Mouse (Mus musculus) CH12.LX (cell line): ENCODE measurements around the gene Slc4a10. TPM values are rescaled to one million over a fixed set of nuclear protein-coding genes. Genes with fewer than 3 reads are reported as not detected.

Experiments
- DNase-seq: peaks from one replicate; pipeline ENCODE4 v3.0.0-alpha.2; 2013; ENCODE audit errors: extremely low read depth
- H3K27ac ChIP-seq: 2 replicates; pipeline ENCODE4 v1.5.1; 2012; ENCODE audit warnings: low read depth, mild to moderate bottlenecking, control low read depth, moderate library complexity; ENCODE audit not compliant: insufficient read depth
- H3K27me3 ChIP-seq: replicated peaks from 2 replicates; pipeline ENCODE3; 2012; ENCODE audit warnings: inconsistent platforms
- H3K36me3 ChIP-seq, 2 experiments: replicated peaks in 1 of 2; 2 replicates each; pipeline versions ENCODE3 to v1.6.1; 2012; ENCODE audit warnings: inconsistent platforms in 1 of 2, low read length in 1 of 2, mild to moderate bottlenecking in 1 of 2, mixed read lengths in 1 of 2, moderate library complexity in 1 of 2; ENCODE audit not compliant: control insufficient read depth in 1 of 2, insufficient read depth in 1 of 2
- H3K4me1 ChIP-seq, 2 experiments: 2 replicates each; pipeline ENCODE4 v1.6.1; 2012; ENCODE audit warnings: inconsistent platforms in 1 of 2, moderate library complexity in 1 of 2; ENCODE audit not compliant: insufficient read depth in 2 of 2, control insufficient read depth in 1 of 2
- H3K4me2 ChIP-seq: 2 replicates; pipeline ENCODE4 v1.6.1; 2012; ENCODE audit warnings: low read depth, mild to moderate bottlenecking, control low read depth; ENCODE audit not compliant: poor library complexity, insufficient read depth, severe bottlenecking
- H3K4me3 ChIP-seq, 3 experiments: fragments of 150-350 bp in 1 of 3; sonication (generic) in 1 of 3; replicated peaks in 1 of 3; 2 replicates each; pipeline versions ENCODE3 to v1.5.1; 2011 to 2012; ENCODE audit warnings: low read depth in 2 of 3, low read length in 2 of 3, mild to moderate bottlenecking in 2 of 3, moderate library complexity in 2 of 3, control low read depth in 1 of 3, improper control_type of control experiment in 1 of 3, inconsistent platforms in 1 of 3, mixed read lengths in 1 of 3; ENCODE audit not compliant: poor library complexity in 1 of 3
- H3K79me2 ChIP-seq: replicated peaks from 2 replicates; pipeline ENCODE4 v1.6.1; 2012; ENCODE audit warnings: mild to moderate bottlenecking, moderate library complexity; ENCODE audit not compliant: control insufficient read depth, poor library complexity, insufficient read depth, severe bottlenecking; ENCODE audit errors: extremely low read depth
- H3K9ac ChIP-seq: 2 replicates; pipeline ENCODE4 v1.6.1; 2012; ENCODE audit warnings: low read depth, mild to moderate bottlenecking, control low read depth, moderate library complexity; ENCODE audit not compliant: insufficient read depth
- H3K9me3 ChIP-seq: replicated peaks from 2 replicates; pipeline ENCODE3; 2012; ENCODE audit warnings: low read length, inconsistent platforms, mixed read lengths
- BHLHE40 ChIP-seq: IDR thresholded peaks from 2 replicates; pipeline ENCODE4 v1.6.1; 2011; ENCODE audit warnings: mild to moderate bottlenecking, low read depth, low read length, improper control_type of control experiment
- CHD1 ChIP-seq: IDR thresholded peaks from 2 replicates; pipeline ENCODE4 v1.6.1; 2012; ENCODE audit warnings: low read depth, low read length, improper control_type of control experiment, inconsistent platforms
- IRF4 ChIP-seq: IDR thresholded peaks from 2 replicates; pipeline ENCODE4 v1.6.1; 2014; ENCODE audit warnings: low read depth, mild to moderate bottlenecking, inconsistent platforms, low read length, improper control_type of control experiment
- MAFK ChIP-seq: IDR thresholded peaks from 2 replicates; pipeline ENCODE4 v1.6.1; 2011; ENCODE audit warnings: low read length, improper control_type of control experiment; ENCODE audit not compliant: insufficient replicate concordance
- MAX ChIP-seq: IDR thresholded peaks from 2 replicates; pipeline ENCODE4 v1.6.1; 2011; ENCODE audit warnings: low read length, improper control_type of control experiment
- MEF2A ChIP-seq: IDR thresholded peaks from 2 replicates; pipeline ENCODE4 v1.6.1; 2014; ENCODE audit warnings: low read depth, mild to moderate bottlenecking, inconsistent platforms, low read length, improper control_type of control experiment, borderline replicate concordance
- NRF1 ChIP-seq: IDR thresholded peaks from 2 replicates; pipeline ENCODE4 v1.6.1; 2014; ENCODE audit warnings: low read depth, mild to moderate bottlenecking, inconsistent platforms, low read length, improper control_type of control experiment, moderate library complexity
- PAX5 ChIP-seq: IDR thresholded peaks from 2 replicates; pipeline ENCODE4 v1.6.1; 2012; ENCODE audit warnings: low read length, inconsistent platforms, mixed read lengths
- POLR2AphosphoS2 ChIP-seq: IDR thresholded peaks from 2 replicates; pipeline ENCODE4 v1.6.1; 2011; ENCODE audit warnings: low read depth, low read length, improper control_type of control experiment
- RAD21 ChIP-seq: IDR thresholded peaks from 2 replicates; pipeline ENCODE4 v1.6.1; 2011; ENCODE audit warnings: low read depth, mild to moderate bottlenecking, low read length, improper control_type of control experiment, moderate library complexity
- SMC3 ChIP-seq: IDR thresholded peaks from 2 replicates; pipeline ENCODE4 v1.6.1; 2011; ENCODE audit warnings: low read depth, low read length, improper control_type of control experiment
- TCF12 ChIP-seq: IDR thresholded peaks from 2 replicates; pipeline ENCODE4 v1.6.1; 2014; ENCODE audit warnings: low read depth, mild to moderate bottlenecking, inconsistent platforms, low read length, improper control_type of control experiment
- USF1 ChIP-seq: IDR thresholded peaks from 2 replicates; pipeline ENCODE4 v1.6.1; 2014; ENCODE audit warnings: low read depth, mild to moderate bottlenecking, inconsistent platforms, low read length, improper control_type of control experiment
- ZNF384 ChIP-seq: IDR thresholded peaks from 2 replicates; pipeline ENCODE4 v1.6.1; 2012; ENCODE audit warnings: low read depth, low read length, improper control_type of control experiment, inconsistent platforms
- dilution Hi-C: fragments of 300-500 bp; cut with MboI; formaldehyde crosslinking; loops from 2 replicates; pipeline ENCODE4 v1.14.3; 2020; ENCODE audit warnings: low sequenced_read_pairs; ENCODE audit not compliant: extremely low pct_unique_long_range_greater_than_20kb, extremely low pct_ligation_motif_present
- in situ Hi-C: fragments of 300-500 bp; cut with MboI; formaldehyde crosslinking; loops from 3 replicates; pipeline ENCODE4 v1.14.3; 2019; ENCODE audit warnings: low sequenced_read_pairs, low pct_ligation_motif_present, low pct_unique_long_range_greater_than_20kb, mixed read lengths
- polyA plus RNA-seq: library from polyadenylated mRNA; unstranded; fragments of >175 nt; gene quantifications from 2 replicates; pipeline ENCODE4 v1.2.1, GENCODE M21; 2012; ENCODE audit warnings: low read depth; ENCODE audit not compliant: insufficient read length
- total RNA-seq, 2 experiments: library from RNA; depleted of rRNA; stranded (reverse); fragments of 300-350 nt in 1 of 2; fragments of >200 nt in 1 of 2; gene quantifications; 2 replicates each; pipeline ENCODE4 v1.2.3; 2012 to 2014

Gene Slc4a10
- total and polyA plus RNA-seq, 3 experiments = not detected

- in situ Hi-C loops = no loop called here
- Histone ChIP-seq H3K4me2 (no peak overlapping the region; the same call in 1 of the 2 replicates), H3K79me2 (no peaks in the 10 kb centered on the region), H3K27me3 (no peaks in the 10 kb centered on the region), H3K9me3 (no peaks in the 10 kb centered on the region), H3K4me1 (no peaks in the 10 kb centered on the region), H3K27ac (no peak overlapping the region), H3K9ac (no peak overlapping the region; the same call in 1 of the 2 replicates), H3K36me3 (no peaks in the 10 kb centered on the region), H3K4me3 (no peak overlapping the region)
- no peak for DNase-seq
- no peak for TF ChIP-seq RAD21
- no peak for TF ChIP-seq ZNF384
- TF ChIP-seq USF1 = no peak
- TF ChIP-seq MAFK = no peak
- TF ChIP-seq MEF2A = no peak
- no peak for TF ChIP-seq CHD1
- dilution Hi-C loops = no loop called here
Measured at GRCm38 (mm10) chr2:62134911-62135310, 88.6 kb downstream of the Slc4a10 start.

GRCm38 (mm10) chr2:62147636-62148035 is 101.4 kb downstream of the Slc4a10 start:
- Histone ChIP-seq H3K27ac (no peak overlapping the region), H3K27me3 (no peaks in the 10 kb centered on the region), H3K9me3 (no peaks in the 10 kb centered on the region), H3K4me2 (no peak overlapping the region), H3K4me3 (no peak overlapping the region), H3K9ac (no peak overlapping the region), H3K4me1 (no peaks in the 10 kb centered on the region), H3K79me2 (no peaks in the 10 kb centered on the region), H3K36me3 (no peaks in the 10 kb centered on the region)
- no peak for TF ChIP-seq SMC3
- no peak for TF ChIP-seq BHLHE40
- TF ChIP-seq PAX5 = no peak
- TF ChIP-seq IRF4 = no peak
- TF ChIP-seq POLR2AphosphoS2 = no peak
- no peak for TF ChIP-seq NRF1
- no peak for TF ChIP-seq TCF12
- dilution Hi-C loops = no loop called here
- in situ Hi-C loops = no loop called here
- DNase-seq = no peak

- Histone ChIP-seq H3K36me3 (no peaks in the 10 kb centered on the region), H3K9ac (no peak overlapping the region), H3K4me3 (no peak overlapping the region), H3K79me2 (no peaks in the 10 kb centered on the region), H3K4me2 (no peak overlapping the region), H3K27ac (no peak overlapping the region), H3K27me3 (no peaks in the 10 kb centered on the region), H3K9me3 (no peaks in the 10 kb centered on the region), H3K4me1 (no peaks in the 10 kb centered on the region)
- TF ChIP-seq MAX = no peak
- DNase-seq = no peak
- dilution Hi-C loops = no loop called here
- in situ Hi-C loops = no loop called here
Measured at GRCm38 (mm10) chr2:62149421-62149820, 103.2 kb downstream of the Slc4a10 start.
